Mouse (Mus musculus): ENCODE measurements around the gene Sorbs1. TPM values are rescaled to one million over a fixed set of nuclear protein-coding genes. Genes with fewer than 3 reads are reported as not detected.
A peak's percentile ranks its signal among the peaks of the same experiment; 100 is the strongest.

The Sorbs1 gene
- polyA plus RNA-seq, 1 experiment from 2014 or later, result 24.5 TPM

GRCm38 (mm10) chr19:40297798-40298144 lies 215.8 kb downstream of the Sorbs1 start:
- Histone ChIP-seq H3K27ac (no peak overlapping the region), H3K9me3 (replicated peaks) (no peaks in the 10 kb centered on the region), H3K36me3 (no peaks in the 10 kb centered on the region), H3K27me3 (ENCODE audit: low read depth, poor library complexity, severe bottlenecking) (no peaks in the 10 kb centered on the region), H3K4me1 (peaks cover 6% of the 10 kb centered on the region; the same call in 1 of the 2 replicates), H3K4me3 (no peak overlapping the region)
- DNase-seq (ENCODE audit: low spot score), result no peak
- 87% methylated on average over 4 of the region's 4 CpGs for WGBS

DNA sequence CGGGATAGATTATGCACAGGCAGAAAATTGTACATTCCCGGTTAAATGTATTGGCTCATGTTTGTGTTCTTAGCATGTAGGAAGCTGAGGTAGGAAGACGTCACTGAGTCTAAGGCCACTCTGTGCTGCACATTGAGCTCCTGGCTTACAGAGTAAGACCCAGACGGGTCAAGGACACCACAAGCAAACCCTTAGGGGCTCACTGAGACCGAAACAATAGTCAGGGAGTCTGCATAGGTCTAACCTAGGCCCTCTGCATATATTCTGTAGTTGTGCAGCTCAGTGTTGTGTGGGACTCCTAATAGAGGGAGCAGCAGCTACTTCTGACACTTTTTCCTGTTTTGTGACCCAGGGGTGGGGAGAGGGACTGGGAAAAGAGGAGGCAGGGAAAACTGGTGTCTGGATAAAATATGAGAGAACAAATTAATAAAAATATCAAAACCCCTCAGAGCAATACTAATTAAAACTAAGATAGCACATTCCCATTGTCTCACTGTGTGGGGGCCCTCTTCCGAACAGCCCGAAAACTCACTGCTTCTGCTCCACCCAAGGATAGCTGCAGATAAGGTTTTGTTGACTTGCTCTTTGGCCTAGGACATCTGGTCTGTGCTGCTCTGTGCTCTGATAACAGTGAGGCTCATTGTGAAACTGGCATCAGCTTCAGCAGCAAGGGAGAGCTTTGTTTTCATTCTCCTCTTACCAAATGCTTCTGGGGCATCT lies 216.3 kb downstream of the Sorbs1 start:
- no peaks in the 10 kb centered on the region for H3K36me3 ChIP-seq
- H3K9me3 ChIP-seq (replicated peaks), result no peaks in the 10 kb centered on the region
- DNase-seq (ENCODE audit: low spot score), result no peak
- no peaks in the 10 kb centered on the region for H3K27me3 ChIP-seq (ENCODE audit: low read depth, poor library complexity, severe bottlenecking)
- H3K4me3 ChIP-seq, result no peak overlapping the region
- H3K4me1 ChIP-seq, result peaks cover 6% of the 10 kb centered on the region; the same call in 1 of the 2 replicates
- H3K27ac ChIP-seq, result no peak overlapping the region
- 85% methylated on average over 7 of the region's 7 CpGs for WGBS

DNA sequence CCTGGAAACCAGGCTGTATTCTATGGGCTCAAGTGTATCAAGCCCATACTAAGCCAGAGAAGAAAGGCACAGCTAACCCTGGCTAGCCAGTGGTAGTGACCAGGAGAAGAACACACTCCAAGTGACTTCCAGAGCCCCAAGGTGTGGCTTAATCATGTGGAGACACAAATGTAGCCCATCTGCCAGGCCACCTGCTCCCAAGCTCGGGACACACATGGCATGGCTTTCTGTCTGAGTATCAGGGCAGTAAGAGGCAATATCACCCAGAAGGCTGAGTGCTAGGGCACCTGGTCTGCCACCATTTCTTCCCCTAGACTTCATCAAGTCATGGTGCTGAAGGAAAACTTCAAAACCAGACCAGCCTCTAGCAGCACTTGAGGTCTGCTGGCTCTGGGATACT lies 219.3 kb downstream of the Sorbs1 start:
- Histone ChIP-seq H3K4me3 (no peak overlapping the region), H3K36me3 (no peaks in the 10 kb centered on the region), H3K27ac (no peak overlapping the region), H3K27me3 (ENCODE audit: low read depth, poor library complexity, severe bottlenecking) (no peaks in the 10 kb centered on the region), H3K4me1 (peaks cover 3% of the 10 kb centered on the region; the same call in 1 of the 2 replicates), H3K9me3 (replicated peaks) (no peaks in the 10 kb centered on the region)
- WGBS, result 73% methylated on average over 1 of the region's 1 CpGs
- no peak for DNase-seq (ENCODE audit: low spot score)

GRCm38 (mm10) chr19:40293791-40294190 lies 219.8 kb downstream of the Sorbs1 start:
- WGBS, result 95% methylated on average over 6 of the region's 6 CpGs
- Histone ChIP-seq H3K9me3 (replicated peaks) (no peaks in the 10 kb centered on the region), H3K27me3 (ENCODE audit: low read depth, poor library complexity, severe bottlenecking) (no peaks in the 10 kb centered on the region), H3K36me3 (no peaks in the 10 kb centered on the region), H3K27ac (no peak overlapping the region), H3K4me1 (no peaks in the 10 kb centered on the region), H3K4me3 (no peak overlapping the region)
- DNase-seq (ENCODE audit: low spot score), result no peak

DNA sequence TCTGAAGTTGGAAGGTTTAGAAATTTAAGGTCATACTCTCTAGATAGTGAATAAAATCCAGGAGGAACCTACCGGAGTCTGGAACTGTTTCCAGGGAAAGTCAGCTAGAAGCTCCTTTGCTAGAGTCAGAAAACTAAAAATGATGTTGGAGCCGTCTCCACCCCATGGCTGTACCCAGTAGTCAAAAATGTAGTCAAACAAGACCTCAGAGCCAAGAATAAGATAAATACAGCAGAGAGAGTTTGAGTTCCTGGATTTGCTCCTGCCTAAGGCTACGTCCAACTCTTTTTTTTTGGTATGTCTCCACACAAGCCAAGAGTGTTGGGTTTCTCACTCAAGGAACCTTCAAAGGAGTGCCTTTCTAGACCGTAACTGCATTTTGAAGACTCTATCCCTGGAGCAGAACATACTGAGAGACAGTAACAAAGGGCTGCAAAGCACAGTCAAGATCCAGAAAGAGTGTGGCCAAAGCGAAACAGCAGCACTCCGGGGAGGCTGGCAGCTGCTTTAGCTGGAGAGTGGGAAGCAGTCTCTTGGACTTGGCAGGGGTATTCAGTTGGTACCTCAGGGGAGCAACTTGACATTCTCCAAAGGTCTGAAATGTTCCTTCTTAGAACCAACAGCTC lies 223.4 kb downstream of the Sorbs1 start:
- no peak for DNase-seq (ENCODE audit: low spot score)
- Histone ChIP-seq H3K27me3 (ENCODE audit: low read depth, poor library complexity, severe bottlenecking) (no peaks in the 10 kb centered on the region), H3K9me3 (replicated peaks) (no peaks in the 10 kb centered on the region), H3K4me3 (no peak overlapping the region), H3K4me1 (no peaks in the 10 kb centered on the region), H3K27ac (no peak overlapping the region), H3K36me3 (no peaks in the 10 kb centered on the region)
- WGBS, result 85% methylated on average over 6 of the region's 6 CpGs

DNA sequence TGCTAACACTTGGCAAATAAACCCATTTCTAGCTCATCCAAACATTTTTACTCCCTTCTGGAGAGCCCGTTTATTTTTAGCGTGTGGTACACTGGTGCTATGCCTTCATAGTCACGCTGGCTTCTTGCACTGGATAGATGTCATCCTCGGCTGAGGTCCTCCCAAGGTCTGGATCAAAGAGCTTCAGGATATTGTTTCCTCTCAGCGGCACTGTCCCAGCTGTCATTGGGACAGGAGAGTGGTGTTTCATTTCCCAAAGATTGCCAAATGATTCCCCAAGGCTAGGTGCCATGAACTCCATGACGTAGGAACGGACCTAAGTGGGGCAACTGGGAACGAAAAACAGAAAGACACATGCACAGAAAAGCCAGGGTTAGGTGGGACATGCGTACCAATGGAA lies 225.2 kb downstream of the Sorbs1 start:
- Histone ChIP-seq H3K9me3 (replicated peaks) (no peaks in the 10 kb centered on the region), H3K36me3 (no peaks in the 10 kb centered on the region), H3K4me3 (no peak overlapping the region), H3K4me1 (no peaks in the 10 kb centered on the region), H3K27ac (no peak overlapping the region), H3K27me3 (ENCODE audit: low read depth, poor library complexity, severe bottlenecking) (no peaks in the 10 kb centered on the region)
- WGBS, result 94% methylated on average over 9 of the region's 9 CpGs
- DNase-seq (ENCODE audit: low spot score), result no peak

GRCm38 (mm10) chr19:40284704-40285103 lies 228.9 kb downstream of the Sorbs1 start:
- H3K36me3 ChIP-seq, result no peaks in the 10 kb centered on the region
- no peak for DNase-seq (ENCODE audit: low spot score)
- no peak overlapping the region for H3K27ac ChIP-seq
- 95% methylated on average over 2 of the region's 2 CpGs for WGBS
- H3K9me3 ChIP-seq (replicated peaks), result no peaks in the 10 kb centered on the region
- no peak overlapping the region for H3K4me3 ChIP-seq
- H3K4me1 ChIP-seq, result no peaks in the 10 kb centered on the region
- H3K27me3 ChIP-seq (ENCODE audit: low read depth, poor library complexity, severe bottlenecking), result no peaks in the 10 kb centered on the region

GRCm38 (mm10) chr19:40283415-40283814 lies 230.2 kb downstream of the Sorbs1 start:
- no peak for DNase-seq (ENCODE audit: low spot score)
- no peaks in the 10 kb centered on the region for H3K4me1 ChIP-seq
- H3K27ac ChIP-seq, result no peak overlapping the region
- H3K4me3 ChIP-seq, result no peak overlapping the region
- no peaks in the 10 kb centered on the region for H3K36me3 ChIP-seq
- no peaks in the 10 kb centered on the region for H3K9me3 ChIP-seq (replicated peaks)
- WGBS, result 62% methylated on average over 2 of the region's 2 CpGs
- H3K27me3 ChIP-seq (ENCODE audit: low read depth, poor library complexity, severe bottlenecking), result no peaks in the 10 kb centered on the region

DNA sequence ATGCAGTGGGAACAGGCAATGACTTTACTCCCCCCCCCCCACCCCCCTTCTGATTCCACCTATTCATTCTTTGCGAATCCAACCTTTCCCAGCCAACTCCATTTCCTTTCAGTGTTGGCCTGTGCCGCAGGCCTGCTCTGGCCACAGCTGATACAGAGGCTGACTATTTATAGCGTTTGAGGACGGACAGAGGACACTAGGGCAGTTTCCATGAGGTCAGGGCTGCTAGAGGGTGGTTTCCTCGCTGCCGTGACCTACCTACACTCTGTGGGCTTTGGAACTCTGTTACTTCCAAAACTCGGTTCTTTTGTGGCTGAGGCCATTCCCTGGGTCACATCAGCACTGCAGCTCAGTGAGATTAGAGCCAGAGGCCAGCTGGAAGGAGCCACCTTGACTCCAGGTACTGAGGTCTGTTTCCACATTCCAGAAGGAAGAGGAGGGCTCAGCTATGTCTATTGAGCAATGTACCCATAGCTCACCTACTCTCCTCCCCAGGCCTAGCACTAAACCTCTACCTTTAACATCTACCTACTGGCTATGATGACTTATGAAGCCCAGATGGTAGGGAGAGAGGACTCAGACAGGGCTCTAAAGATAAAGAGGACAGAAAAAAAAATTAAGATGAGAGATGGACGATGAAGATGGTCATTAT lies 235.1 kb downstream of the Sorbs1 start:
- no peaks in the 10 kb centered on the region for H3K9me3 ChIP-seq (replicated peaks)
- no peaks in the 10 kb centered on the region for H3K36me3 ChIP-seq
- DNase-seq (ENCODE audit: low spot score), result no peak
- H3K4me1 ChIP-seq, result no peaks in the 10 kb centered on the region
- 84% methylated on average over 8 of the region's 8 CpGs for WGBS
- no peaks in the 10 kb centered on the region for H3K27me3 ChIP-seq (ENCODE audit: low read depth, poor library complexity, severe bottlenecking)
- no peak overlapping the region for H3K4me3 ChIP-seq
- no peak overlapping the region for H3K27ac ChIP-seq

DNA sequence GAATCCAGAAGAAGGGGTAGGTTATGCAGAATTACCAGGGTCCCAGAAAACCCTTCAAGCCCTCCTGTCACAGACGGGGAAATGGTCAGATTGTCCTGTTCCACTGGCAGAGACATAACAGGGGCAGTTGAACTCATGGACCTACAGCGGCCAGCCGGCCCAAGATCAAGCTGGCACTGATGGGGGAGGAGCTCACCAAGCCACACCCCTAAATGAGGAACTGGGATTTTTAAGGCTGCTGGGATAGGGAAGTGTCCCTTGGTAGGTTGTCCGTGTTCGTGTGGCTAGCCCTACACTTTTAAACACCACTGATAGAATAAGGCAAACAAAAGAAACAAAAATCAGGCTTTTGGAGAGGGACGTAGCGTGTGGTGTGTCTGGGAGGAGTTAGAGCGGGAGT lies 236.1 kb downstream of the Sorbs1 start:
- DNase-seq (ENCODE audit: low spot score), result no peak
- Histone ChIP-seq H3K36me3 (no peaks in the 10 kb centered on the region), H3K27me3 (ENCODE audit: low read depth, poor library complexity, severe bottlenecking) (peaks cover 9% of the 10 kb centered on the region), H3K27ac (no peak overlapping the region), H3K9me3 (replicated peaks) (no peaks in the 10 kb centered on the region), H3K4me1 (no peaks in the 10 kb centered on the region), H3K4me3 (no peak overlapping the region)
- 91% methylated on average over 8 of the region's 8 CpGs for WGBS

- Histone ChIP-seq H3K36me3 (no peaks in the 10 kb centered on the region), H3K27ac (no peak overlapping the region), H3K4me1 (peaks cover 11% of the 10 kb centered on the region), H3K4me3 (no peak overlapping the region), H3K9me3 (replicated peaks) (no peaks in the 10 kb centered on the region), H3K27me3 (ENCODE audit: low read depth, poor library complexity, severe bottlenecking) (peaks cover 28% of the 10 kb centered on the region)
- DNase-seq (ENCODE audit: low spot score), result no peak
- 86% methylated on average over 14 of the region's 14 CpGs for WGBS
These were observed 238.0 kb downstream of the Sorbs1 start for GRCm38 (mm10) chr19:40275401-40276188.

DNA sequence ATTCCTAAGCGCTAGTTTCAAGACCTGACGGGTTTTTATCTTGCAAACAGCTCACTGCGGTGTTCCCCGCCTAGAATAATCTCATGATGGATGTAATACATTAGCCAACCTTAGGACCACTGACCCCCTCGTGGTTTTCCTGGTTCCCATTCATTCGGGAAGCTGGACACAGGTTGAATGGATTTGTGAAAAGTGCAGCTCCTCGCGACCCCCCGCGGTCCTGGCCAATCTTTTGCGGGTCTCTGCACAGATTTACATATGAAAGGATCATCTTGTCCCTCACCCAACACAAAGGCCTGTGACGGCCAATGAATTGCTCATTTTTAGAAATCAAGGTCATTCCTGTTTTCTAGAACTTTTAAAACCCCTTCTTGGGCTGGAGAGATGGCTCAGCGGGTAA lies 240.9 kb downstream of the Sorbs1 start:
- H3K36me3 ChIP-seq, result no peaks in the 10 kb centered on the region
- H3K27ac ChIP-seq, result no peak overlapping the region
- H3K9me3 ChIP-seq (replicated peaks), result no peaks in the 10 kb centered on the region
- H3K4me1 ChIP-seq, result peaks cover 14% of the 10 kb centered on the region
- 51% methylated on average over 13 of the region's 13 CpGs for whole genome bisulfite sequencing
- peak; percentile 29 for DNase-seq (ENCODE audit: low spot score)
- peaks cover 41% of the 10 kb centered on the region for H3K27me3 ChIP-seq (ENCODE audit: low read depth, poor library complexity, severe bottlenecking)
- H3K4me3 ChIP-seq, result no peak overlapping the region

Measured in limb, embryonic 10.5 days (tissue).